Mouse (Mus musculus): ENCODE data around the gene Zfp811.
"Not testable (repeated sequence)": the region's sequence is repeated elsewhere in the genome, so short reads cannot be mapped to it uniquely, and the experiment has no call there.

The Zfp811 gene

DNA sequence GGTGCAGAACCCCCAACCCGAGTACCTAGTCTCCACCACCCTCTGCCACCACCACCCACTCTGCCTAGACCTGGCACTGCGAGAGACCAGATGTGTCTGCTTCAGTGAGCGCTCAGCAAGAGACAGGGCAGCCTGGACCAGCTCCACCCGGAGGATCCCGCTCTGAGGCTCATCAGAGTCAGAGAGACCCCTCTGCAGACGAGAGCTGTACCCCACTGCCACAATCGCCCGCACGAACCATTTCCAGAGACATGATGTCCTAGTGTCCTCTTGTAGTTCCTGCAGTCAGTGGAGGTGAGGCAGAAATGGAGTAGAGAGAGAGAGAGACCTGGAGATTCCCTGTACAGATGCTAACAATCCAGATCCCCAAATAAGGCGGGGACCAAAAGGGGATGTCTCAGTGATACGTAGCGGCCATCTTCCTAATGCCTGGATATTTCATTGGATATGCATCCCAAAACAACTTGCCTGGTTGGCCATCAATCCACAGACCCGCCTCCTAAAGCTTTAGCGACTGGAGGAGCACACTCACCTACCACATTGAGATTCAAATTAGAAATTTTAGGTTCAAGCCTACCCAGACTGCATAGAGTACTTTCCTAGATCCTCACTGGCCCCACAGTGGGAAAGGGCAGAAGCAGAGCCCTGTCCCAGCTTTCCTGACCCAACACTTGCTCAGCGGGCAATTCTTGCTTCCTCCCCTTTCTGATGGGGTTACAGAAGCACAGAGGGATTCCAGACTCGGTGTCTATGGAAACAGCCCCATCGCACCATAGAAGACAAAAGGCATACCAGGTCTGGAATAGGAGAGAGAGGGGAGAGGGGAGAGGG lies at the start of gene Zfp811:
TSS of gene Zfp811 (minus strand) at position 388 of the 831 bp plus-strand sequence.
- DNase-seq (ENCODE audit: low spot score in 2 of 2) = peak in 1 of 2 experiments; percentile 37

DNA sequence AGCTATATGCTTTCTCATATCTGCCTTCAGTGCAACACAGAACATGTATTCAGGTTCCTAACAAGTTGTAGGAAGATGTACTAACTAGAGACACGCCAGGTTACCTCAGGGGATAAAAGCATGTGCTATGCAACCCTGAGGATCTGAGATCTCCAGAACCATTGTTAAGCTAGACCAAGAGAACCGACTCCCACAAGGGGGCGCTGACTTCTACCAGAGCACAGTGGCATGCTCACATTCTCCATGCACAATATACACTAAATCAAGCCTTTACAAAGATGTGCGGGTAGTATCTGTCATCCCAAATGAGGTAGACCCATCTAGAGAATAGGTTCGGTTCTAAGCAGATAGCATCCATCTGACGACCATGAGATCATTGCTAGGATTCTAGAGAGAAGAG lies 47.0 kb upstream of the Zfp811 start:
- DNase-seq (ENCODE audit: low spot score in 2 of 2) = not testable (repeated sequence)

DNA sequence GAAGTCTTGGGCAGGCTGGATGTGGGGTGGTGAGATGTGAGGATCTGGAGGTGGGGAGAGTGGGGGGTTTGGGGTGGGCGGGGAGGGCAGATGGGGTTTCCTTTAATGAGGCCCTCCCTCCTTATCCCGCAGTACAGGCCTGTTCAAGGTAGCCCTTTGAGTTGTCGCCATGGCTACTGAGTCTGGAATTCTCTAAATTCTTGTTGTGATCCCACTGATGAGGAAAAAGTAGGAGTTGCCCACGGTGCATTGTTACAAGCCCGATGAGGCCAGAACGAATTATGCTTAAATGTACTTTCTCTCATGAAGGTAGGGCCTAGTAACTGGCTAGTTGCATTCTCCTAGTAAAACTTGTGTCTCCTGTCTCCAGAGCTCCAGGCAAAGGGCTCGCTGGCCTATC lies 41.9 kb upstream of the Zfp811 start:
- no peak for DNase-seq (ENCODE audit: low spot score in 2 of 2)

DNA sequence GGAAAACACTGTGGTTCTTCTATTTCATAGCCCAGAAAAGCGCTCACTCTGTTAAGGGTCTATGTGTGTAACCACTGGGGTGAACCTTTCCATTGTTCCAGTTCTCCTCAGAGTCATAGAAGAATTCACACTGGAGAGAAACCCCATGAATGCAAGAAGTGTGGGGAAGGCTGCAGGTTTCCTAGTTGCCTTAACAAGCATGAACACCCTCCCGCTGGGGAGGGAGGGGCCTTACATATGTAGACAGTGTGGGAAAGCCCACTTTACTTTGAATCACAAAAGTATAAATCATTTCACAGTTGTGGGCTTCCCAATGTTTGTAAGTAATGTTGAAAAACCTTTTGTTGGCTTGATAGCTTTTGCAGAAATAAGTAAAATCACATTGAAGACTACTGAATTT lies 31.7 kb upstream of the Zfp811 start:
- DNase-seq (ENCODE audit: low spot score in 2 of 2) = no peak

DNA sequence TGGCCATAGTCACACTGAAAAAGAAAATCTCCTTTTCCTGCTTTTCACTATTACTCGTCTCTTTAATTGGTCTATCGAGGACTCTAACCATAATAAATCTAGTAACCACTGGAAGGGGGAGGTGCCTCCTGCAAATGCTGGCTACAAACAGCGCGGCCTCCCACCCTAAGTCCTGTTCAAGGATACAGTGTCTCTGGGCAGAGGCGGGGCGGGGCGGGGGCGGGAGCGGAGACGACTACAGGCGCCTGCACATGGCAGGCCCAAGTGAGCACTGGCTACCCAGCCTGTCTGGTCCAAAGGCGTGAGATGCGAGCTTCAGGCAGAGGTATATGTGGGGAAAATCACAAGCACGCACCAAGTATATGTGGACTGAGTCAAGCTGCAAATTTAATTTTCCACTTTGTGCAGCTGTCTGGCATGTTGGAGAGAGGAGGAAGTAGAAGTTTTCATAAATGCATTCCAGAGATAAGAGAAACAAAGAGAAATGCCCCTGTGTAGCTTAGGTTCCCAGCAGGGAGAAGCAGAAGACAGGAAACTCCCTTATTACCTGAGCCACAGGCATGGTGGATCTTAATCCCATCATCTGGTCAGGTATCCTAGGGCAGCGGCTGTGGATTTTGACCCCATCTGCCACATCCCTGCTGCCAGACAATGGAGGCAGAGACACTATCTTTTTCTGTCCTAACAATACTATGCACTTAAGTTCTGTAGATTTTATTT lies 29.5 kb upstream of the Zfp811 start:
- no peak for DNase-seq (ENCODE audit: low spot score in 2 of 2)

DNA sequence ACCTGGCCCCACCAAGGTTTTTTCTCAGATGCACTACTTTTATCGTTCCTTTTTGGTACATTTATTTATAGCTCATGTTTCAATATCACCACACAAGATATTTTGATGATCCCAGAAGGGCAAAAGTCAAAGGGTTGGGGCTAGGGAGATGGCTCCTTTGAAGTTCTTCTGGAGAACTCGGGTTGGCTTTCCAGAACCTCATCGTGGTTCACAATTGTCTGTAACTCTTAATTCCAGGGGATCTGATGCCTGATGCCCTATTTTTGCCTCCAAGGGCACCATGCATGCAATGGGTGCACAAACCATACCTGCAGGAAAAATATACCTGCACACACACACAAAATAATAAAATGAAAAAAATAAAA lies 20.7 kb upstream of the Zfp811 start:
- no peak for DNase-seq (ENCODE audit: low spot score in 2 of 2)

DNA sequence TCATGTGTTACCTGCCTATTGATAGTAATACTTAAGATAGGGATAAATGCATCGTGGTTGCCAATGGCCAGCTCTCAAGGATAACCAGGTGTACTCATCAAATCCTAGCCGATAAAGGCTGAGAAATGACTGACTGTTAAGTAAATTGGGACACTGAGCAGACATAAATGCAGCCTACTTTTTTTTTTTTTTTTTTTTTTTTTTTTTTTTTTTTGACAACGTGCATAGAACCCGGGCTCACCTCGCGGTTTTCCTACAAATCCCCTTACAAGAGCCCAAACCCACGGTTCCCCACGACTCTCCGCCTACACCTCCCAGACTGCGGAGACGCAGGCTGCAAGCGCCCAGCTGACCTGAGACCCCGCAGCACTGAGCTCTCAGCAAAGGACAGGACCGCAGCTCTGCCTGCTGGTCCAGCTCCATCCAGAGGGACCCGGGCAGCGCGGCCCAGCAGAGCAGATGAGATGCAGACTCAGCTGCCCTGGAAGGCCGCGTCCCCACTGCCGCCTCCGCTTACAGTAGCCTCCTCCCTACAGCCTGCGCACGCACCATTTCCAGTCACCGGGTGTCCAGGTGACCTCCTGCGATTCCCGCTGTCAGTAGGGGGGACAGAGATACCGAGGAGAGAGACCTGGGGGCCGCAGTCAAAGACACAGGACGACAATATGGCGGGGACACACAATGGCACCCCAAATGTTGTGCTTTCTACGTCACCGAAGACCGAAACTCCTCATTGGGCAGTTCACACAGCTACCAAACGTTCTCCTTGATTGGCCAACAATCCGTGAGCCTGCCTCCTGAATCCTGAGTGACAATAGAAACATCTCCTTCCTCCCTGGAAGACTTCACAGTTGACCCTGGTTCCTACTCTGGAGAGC lies 20.0 kb upstream of the Zfp811 start, which contains the start of gene Zfp799:
TSS of gene Zfp799 (minus strand) at position 722 of the 878 bp plus-strand sequence.
- DNase-seq (ENCODE audit: low spot score in 2 of 2) = peak; percentile 57 to 67

DNA sequence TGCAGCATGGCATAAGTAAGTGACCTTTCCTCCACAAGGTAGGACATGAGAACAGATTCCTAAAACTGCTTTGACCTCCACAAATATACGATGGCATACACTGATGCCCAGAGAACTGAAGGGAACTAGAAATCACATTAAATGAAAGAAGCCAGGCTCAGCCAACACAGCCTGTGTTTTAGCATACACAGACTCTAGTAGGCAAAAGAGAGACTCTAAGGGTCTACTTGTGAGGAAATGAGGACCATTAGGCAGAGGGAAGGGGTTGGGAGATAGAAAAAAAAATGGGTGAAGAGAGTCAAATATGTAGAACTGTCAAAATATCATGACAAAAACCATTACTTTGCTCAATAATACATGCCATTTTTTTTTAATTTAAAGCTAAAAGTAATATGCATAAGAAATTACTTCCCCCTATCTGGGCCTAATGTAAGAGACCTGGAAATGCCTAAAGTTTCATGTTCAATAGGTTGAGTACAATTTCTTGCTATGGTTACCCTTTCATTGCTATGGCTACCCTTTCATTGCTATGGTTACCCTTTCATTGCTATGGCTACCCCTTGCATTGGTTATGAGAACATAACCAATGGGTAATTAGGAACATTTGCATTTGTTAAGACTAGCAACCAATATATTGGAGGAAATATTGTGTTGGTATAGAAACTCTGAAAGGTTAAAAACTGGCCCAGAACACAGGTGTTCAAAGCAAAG lies 6.5 kb upstream of the Zfp811 start:
- DNase-seq (ENCODE audit: low spot score in 2 of 2) = no peak

DNA sequence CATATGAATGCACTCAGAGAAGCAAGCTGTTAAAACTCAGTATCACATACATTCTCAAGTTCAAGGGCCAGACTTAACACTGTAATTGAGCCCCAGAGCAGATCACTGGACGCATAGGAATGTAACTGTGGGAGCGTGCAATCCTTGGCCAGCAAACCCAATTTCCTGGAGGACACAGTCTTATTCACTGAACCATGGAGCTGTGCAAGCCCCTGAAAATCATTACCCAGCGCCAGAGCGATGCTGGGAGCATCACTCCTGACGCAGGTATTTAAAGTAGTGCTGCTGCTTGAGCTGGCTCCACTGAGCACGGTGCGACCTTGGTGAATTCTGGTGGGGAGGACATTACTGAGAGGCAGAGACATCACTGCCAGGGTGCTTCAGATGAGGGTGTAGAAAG lies 4.4 kb upstream of the Zfp811 start:
- DNase-seq (ENCODE audit: low spot score in 2 of 2) = no peak

DNA sequence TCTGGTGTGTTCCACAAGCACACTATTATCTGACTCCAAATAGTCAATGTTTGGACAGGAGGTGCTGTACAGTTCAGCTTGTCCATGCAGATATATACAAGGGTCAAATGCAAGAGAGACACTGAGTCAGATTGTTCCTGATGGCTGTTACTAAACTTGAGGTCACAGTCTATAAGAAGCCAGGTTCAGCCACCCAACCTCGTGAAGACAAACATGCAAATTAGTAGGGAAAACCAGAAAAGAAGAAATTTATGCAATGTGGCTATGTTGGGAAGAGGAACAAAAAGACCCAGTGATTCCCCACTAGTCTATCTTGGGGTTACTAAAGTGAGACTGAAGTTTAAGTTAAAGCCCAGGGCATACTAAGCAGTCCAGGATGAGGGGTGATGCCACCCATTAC lies 917 bp upstream of the Zfp811 start:
- no peak for DNase-seq (ENCODE audit: low spot score in 2 of 2)

DNA sequence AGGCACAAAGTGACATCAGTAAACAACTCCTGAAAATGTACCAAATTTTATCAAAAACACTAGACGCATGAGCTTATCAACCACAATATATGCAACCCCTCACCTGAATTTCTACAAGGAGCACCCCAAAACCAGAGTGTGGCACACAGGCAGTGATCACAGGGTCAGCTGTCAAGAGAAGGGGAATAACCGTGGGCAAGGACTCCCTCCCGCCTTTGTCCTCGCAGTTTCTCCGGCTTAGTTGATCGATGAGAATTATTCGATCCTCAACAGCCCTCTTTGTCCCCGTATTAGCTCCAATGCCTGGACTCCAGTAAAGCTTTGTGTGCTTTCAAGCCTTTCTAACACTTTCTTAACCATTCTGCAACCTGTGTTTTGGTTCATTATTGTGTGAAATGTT lies 810 bp downstream of the Zfp811 start:
- DNase-seq (ENCODE audit: low spot score in 2 of 2) = no peak

DNA sequence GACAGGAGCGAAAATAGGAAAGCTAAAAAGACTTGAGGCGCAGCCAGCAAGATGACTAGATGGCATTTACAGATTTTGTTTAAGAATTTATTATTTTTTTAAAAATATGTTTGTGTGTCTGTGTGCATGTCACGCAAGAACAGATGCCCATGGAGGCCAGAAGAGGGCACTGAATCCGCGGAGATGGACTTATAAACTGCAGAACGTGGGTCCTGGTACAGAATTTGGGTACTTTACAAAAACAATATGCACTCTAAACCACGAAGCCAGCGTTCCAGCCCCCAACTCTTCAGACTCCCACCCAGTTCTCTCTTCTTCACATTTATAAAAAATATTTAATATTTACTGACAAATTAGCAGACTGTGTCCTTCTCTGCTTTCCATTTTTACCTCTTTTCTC lies 20.5 kb downstream of the Zfp811 start:
- no peak for DNase-seq (ENCODE audit: low spot score in 2 of 2)

DNA sequence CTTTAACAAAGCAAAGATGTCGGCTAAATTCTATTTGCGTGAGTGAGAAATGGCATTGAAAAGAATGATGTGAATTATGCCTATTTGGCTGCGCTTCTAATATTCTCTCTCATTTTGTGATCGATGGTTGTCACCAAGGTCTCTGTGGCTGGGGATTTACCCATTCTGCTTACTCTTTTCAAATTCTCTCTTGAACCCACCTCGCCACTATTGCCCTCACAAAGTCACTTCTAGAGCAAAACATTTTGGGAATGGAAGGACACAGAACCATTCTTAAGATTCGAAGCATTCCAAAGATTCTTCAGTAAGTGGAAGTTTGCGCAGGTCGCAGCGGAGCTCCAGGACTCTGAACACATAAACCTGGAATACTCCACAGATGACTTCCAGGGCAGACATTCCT lies 21.2 kb downstream of the Zfp811 start:
- DNase-seq (ENCODE audit: low spot score in 2 of 2) = no peak

DNA sequence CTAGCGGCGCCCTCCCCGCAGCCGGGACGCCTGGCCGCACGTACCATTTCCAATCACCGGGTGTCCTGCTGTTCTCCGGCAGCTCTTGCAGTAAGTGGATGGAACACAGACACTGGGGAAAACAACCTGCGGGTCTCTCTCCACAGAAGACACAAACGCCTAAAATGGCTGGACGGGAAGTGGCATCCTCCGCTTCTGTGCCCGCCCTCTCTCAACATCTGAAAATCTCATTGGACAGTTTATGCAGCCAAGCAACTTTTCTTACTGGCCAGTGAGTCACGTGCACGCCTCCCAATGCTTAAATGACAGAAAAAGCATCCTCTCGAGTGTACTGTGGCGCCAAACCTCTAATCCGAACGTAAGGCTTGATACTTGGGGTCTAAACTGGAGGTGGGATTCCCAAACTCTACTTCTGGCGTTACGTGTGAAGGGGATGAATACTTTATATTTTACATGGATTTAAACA lies 21.6 kb downstream of the Zfp811 start, which contains the start of gene Zfp871:
TSS of gene Zfp871 (minus strand) at position 194 of the 466 bp plus-strand sequence.
- DNase-seq (ENCODE audit: low spot score in 2 of 2) = peak; percentile 77 to 79

DNA sequence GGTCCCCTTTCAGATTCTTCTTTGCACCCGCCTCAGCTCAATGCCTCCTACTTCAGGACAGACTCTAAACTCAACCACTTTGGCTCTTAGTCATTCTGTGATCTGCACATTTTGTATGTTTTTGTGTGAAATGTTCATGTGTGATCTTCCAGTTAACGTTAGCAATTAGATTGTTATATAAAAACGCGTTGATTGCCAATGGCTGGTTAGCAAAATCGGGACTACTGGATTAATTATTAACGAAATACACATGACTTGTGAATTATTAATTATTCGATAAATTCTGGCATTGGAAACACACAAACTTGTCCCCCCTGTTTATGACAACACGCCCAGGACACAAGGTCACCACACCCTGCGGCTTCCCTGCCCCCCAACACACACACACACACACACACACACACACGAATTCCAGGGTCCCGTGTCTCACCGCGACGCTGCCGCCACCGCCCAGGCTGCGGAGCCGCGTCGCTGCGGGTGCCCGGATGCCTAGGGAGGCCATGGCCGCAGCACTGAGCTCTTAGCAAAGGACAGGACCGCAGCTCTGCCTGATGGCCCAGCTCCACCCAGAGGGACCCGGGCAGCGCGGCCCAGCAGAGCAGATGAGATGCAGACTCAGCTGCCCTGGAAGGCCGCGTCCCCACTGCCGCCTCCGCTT lies 22.2 kb downstream of the Zfp811 start:
- DNase-seq (ENCODE audit: low spot score in 2 of 2) = no peak

DNA sequence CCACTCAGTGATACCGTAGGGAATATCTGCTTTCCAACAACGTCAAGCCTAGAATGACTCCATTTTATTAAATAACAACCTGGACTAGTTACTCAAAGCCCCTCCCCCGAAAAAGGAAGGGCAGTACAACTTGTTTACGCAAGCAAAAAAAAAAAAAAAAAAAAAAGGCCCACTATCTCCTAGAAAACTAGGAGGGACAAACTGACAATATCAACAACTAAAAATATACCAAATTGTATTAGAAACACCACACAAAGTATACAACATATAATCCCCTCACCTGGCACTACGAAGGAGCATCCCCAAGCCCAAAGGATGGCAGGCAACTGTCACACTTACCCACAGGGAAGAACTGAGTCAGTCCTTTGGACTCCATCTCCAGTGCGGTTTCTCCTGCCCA lies 22.8 kb downstream of the Zfp811 start:
- no peak for DNase-seq (ENCODE audit: low spot score in 2 of 2)

DNA sequence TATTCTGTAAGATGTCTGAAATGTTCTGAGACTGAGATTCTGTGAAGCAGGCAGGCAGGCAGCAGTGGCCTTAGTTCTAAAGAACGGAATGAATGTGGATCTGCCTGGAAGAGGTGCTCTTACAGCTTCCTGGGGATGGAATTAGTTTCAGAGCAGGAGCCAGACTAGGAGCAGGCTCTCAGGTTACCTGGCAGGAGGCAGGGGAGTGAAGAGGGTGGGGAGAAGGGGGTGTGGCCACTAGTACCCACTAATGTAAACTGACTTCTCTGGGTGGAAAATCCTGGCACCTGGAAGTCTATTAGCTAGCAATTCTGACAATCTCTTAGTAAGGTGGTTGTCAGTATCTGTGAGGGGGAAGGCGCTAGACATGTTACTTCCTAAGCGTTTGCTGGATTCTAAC lies 24.1 kb downstream of the Zfp811 start:
- no peak for DNase-seq (ENCODE audit: low spot score in 2 of 2)

DNA sequence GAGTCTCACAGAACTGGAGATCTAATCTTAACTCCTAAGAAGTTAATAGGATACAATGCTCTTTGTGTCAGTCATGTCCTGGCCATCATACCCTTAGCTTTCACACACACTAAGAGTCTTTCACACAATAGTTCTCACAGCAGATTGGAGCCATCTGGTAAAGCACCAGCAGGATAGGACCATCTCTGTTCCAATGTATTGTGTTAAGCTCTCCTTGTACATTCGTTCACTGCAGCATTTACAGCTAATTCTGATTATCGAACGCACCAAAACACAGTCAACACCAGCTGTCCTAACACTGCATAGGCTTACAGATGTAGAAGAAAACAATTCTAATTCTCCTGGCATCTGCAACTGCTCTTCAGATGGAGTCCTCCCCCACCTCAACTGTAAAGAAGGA lies 32.2 kb downstream of the Zfp811 start:
- no peak for DNase-seq (ENCODE audit: low spot score in 2 of 2)

DNA sequence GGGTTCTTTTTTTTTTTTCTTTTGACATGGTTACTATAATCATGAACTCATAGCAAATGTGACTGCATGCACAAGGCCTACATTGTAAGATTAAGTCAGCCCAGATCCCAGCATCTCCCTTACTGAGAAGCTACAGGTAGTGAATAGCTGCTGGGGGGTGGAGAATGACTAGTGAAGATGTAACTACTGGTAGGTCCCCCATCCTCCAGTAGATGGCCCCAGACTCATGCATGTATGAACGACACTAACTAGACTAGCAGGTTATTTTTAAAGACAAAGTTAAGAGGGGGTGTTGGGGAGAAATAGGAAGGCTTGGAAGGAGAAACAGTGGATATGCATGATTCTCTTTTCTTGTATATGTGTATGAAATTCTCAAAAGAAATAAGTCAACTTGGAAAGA lies 38.5 kb downstream of the Zfp811 start:
- no peak for DNase-seq (ENCODE audit: low spot score in 2 of 2)

DNA sequence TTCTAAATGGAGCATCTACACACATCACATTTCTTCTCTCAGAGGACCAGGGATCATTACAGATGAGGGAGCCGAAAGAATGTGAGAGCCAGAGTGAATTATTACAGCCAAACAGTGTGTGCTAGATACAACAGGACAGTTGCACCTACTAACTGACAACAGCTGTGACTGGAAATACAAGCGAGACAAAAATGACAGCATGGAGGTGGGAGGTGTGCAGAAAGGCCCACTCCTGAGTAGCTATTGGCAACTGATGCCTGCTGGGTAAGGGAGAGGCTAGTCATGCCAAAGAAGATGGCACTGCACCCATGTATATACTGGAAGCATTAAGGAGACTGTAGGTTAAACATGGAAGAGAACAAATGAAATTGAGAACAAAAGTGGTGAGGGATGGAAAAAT lies 43.3 kb downstream of the Zfp811 start:
- no peak for DNase-seq (ENCODE audit: low spot score in 2 of 2)

DNA sequence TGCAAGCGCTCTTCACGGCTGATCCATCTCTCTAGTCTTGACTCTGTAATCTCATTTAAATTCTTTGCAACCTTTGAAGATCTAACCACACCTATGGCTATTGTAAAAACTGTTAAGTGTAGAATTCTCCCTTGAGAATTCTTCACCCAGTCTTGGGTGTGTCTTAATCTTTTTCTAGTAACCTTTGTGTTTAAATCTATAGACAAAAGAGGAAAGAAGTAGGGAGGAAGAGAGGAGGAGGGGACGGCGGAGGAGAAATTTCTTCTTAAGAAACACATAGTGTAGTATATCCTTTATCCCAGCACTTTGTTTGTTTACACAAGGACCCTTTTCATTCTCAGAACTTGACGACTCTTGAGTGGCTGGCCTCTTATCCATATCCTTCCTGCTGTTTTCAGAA lies 52.4 kb downstream of the Zfp811 start:
- DNase-seq (ENCODE audit: low spot score in 2 of 2) = no peak

Data from urinary bladder, postnatal 4 days (tissue).